Mouse (Mus musculus): ENCODE measurements around the gene Pnkp.

- no peak for TF ChIP-seq CTCF (IDR thresholded peaks at IDR 0.05; ENCODE audit: low read depth)
- no peak for TF ChIP-seq EP300 (IDR thresholded peaks at IDR 0.05; ENCODE audit: low read depth)
Measured at GRCm38 (mm10) chr7:44826771-44827170, 30.2 kb upstream of the Pnkp start.

Data from heart, postnatal 0 days (tissue).